Mouse (Mus musculus): ENCODE results near the gene Etl4. TPM values are rescaled to one million over a fixed set of nuclear protein-coding genes. Genes with fewer than 3 reads are reported as not detected.
"Not testable (repeated sequence)": the region's sequence is repeated elsewhere in the genome, so short reads cannot be mapped to it uniquely, and the experiment has no call there.

The Etl4 gene
- total RNA-seq, 2 experiments from 2014 or later, result 59.1 to 69.7 TPM

DNA sequence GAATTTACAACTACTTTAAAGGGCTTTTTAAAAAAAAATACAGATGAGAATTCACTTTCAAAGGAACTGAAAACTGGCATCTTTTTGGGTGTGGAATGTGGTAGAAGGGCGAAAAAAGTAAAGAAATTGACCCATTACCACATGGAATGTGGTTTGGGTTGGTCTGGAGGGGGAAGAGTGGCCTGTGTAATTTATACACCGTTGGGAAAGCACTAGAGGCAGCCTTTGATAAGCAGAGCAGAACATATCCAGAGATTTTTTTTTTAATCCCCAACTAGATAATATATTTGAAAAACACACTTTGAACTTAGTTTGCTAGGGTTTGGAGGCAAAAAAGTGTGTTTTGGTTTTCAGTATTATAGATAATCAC lies 382.1 kb downstream of the Etl4 start:
- DNase-seq (ENCODE audit: low spot score in 2 of 2), result no peak

DNA sequence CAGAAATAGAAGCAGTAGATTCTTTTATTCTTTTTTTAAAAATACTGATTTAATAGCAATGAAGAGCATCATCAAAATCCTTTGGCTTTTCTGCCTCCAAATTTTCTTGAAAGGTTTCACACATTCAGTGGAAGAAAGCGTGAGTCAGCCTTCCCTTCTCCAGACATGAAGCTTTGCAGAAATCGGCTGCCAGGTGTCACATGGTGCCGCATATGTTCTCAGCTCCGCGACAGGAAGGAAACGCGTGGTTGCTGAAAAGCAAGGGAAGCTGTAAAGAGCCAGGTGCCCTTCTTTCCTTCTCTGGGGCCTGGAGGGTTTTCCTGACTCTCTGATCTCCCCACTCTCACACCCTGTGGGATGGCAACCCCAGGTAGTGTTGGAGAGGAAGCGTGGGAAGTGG lies 383.8 kb downstream of the Etl4 start:
- DNase-seq (ENCODE audit: low spot score in 2 of 2), result peak; percentile 24 to 58

DNA sequence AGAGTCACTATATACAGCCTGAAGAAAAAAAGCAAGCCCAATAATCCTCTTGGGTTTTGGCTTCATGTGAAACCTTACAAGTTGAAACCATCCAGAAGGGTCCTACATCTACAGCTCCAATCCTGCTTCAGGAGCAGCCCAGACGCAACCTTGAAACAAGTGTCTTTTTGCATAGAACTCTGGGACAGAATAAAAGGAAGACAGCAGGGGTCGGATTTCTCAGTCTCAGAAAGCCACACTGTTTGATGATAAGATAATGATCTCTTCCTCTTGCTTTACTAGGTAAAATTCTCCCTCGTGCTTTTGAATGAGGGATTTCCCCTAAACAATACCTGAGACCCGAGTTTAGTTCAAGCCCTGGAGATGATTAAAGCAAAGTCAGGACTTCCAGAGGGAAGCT lies 385.0 kb downstream of the Etl4 start:
- no peak for DNase-seq (ENCODE audit: low spot score in 2 of 2)

GRCm38 (mm10) chr2:20302517-20302916 lies 392.9 kb downstream of the Etl4 start:
- no peak for DNase-seq (ENCODE audit: low spot score in 2 of 2)

DNA sequence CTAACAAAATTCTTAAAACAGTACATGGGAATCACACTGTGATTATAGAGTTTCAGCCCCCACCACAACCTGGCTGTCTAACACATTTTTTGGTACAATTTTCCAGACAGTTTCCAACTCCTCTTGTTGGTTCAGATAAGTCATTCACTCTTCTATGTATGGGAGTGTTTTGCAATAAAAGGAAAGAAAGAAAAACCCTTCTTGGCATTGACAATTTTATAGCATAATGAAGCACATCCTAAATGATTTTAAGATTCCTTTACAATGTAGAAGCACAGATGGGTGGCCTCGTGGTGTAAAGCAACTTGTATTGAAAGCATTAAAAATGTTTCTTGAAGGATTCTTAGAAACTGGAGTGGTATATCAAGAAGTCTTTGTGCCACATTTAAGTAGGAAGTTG lies 415.4 kb downstream of the Etl4 start:
- peak in 1 of 2 experiments; percentile 1 for DNase-seq (ENCODE audit: low spot score in 2 of 2)

DNA sequence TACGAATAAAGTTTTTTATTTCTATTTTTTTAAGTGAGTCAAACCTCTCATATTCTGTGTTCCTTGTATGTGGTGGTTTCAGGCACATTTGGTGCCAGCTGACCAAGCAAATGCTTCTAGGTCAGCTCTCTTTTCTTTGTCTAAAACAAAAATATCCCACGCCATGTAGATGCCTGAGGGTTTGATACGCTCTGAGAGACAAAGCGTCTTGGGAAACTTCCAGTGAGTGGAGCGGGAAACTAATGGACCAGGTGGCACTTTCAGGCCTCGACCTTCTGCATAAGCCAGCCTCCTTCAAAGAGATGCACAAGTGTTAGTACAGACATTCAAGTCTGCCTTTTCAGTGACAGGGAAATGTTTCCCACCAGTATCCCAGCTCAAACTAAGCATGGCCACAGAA lies 426.6 kb downstream of the Etl4 start:
- no peak for DNase-seq (ENCODE audit: low spot score in 2 of 2)

- DNase-seq (ENCODE audit: low spot score in 2 of 2), result no peak
These were observed 429.6 kb downstream of the Etl4 start for GRCm38 (mm10) chr2:20339016-20339734.

GRCm38 (mm10) chr2:20339919-20340318 lies 430.3 kb downstream of the Etl4 start:
- DNase-seq (ENCODE audit: low spot score in 2 of 2), result no peak

DNA sequence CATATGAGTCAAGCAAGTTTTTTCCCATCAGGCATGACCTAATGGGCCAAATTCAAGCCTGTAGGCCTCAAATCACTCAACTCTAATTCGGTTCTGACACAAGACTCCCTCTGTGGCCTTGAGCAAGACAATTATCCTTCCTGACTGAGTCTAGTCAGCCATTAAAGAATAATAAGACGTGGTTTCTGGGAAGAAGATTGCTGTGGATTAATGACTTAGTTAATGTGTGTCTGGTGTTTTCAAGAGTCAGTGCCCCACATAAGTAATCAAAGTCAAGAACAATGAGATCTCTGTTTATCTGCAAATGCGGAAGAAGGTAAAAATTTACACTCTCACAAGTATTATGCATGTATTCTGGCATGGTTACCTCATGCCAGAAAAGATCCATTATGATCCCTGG lies 437.3 kb downstream of the Etl4 start:
- no peak for DNase-seq (ENCODE audit: low spot score in 2 of 2)

DNA sequence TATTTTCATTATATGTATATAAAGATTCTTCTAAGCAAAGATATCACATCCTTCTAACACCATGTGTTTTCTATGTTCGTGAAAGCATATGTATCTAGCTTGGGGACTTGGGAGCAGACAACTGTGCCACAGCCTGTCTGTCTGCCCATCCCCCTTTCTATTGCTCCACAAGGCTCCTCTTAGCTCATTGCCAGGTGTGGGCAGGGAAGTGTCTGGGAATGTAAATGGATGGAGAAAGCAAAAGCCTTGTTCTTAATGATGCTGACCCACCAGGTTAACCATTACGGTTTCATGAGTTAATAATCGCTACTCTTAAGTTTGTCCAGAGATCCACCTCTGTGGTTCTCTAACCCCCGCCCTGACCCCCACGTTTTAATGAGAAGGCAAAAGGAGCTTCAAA lies 439.7 kb downstream of the Etl4 start:
- no peak for DNase-seq (ENCODE audit: low spot score in 2 of 2)

- DNase-seq (ENCODE audit: low spot score in 2 of 2), result no peak
These were observed 443.2 kb downstream of the Etl4 start for GRCm38 (mm10) chr2:20352796-20353195.

- no peak for DNase-seq (ENCODE audit: low spot score in 2 of 2)
These were observed 467.4 kb downstream of the Etl4 start for GRCm38 (mm10) chr2:20377026-20377425.

- DNase-seq (ENCODE audit: low spot score in 2 of 2), result not testable (repeated sequence)
These were observed 471.3 kb downstream of the Etl4 start for GRCm38 (mm10) chr2:20380874-20381273.

GRCm38 (mm10) chr2:20394083-20394482 lies 484.5 kb downstream of the Etl4 start:
- no peak for DNase-seq (ENCODE audit: low spot score in 2 of 2)

GRCm38 (mm10) chr2:20396978-20397377 lies 487.4 kb downstream of the Etl4 start:
- no peak for DNase-seq (ENCODE audit: low spot score in 2 of 2)

DNA sequence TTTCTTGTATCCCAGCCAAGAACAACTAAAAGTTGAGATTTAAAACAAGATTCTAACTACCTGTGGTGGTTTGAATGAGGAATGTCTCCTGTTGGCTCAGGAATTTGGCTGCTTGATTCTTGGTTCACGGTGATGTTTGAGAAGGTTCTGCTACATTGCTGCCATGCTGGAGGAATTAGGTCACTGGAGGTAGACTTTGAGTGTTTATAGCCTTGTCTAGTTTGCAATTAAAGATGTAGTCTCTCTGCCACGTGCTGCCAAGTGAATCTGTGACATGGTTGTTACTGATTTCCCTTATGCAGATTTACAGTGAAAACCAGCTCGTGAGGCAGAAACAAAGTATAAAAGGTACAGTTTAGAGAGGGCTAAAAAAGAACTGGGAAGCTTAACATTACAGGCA lies 491.0 kb downstream of the Etl4 start:
- DNase-seq (ENCODE audit: low spot score in 2 of 2), result no peak

DNA sequence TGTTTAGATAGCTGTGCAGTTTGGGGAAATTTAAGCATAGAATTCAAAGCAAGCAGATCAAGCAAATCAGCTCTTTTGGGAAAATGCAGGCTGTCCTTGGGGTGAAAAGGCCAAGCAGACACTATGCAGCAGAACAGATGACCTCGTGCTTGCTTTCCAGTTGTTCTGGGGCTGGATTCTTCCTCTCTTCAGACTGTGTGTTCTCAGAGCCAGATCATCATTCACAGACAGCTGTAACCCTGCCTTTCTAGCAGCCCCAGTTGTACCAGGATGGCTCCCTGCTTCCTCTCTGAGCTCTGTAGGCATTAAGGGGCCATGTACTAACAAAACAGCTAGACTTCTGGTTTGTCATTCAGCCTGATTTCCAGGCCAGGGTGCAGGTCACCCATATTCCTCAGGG lies 494.8 kb downstream of the Etl4 start:
- DNase-seq (ENCODE audit: low spot score in 2 of 2), result no peak

DNA sequence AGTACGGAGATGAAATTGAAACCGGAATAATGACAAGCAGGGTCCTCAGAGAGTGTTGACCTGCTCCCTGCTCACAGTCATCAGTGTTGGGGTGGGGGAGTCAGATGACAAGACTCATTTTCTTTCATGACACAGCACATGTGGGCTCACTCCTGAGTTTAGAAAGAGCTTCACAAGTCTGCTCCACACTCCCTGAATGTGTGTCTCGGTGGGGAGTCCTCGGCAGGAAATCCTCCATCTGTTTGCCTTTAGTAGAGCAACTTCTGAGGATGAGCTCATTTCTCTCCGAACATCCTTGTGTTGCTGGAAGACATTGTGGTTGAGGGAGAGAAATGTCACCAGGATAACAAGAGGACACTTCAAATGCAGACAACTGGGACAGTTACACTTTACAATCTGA lies 497.5 kb downstream of the Etl4 start:
- DNase-seq (ENCODE audit: low spot score in 2 of 2), result peak in 1 of 2 experiments; percentile 10

GRCm38 (mm10) chr2:20414856-20415255 lies 505.3 kb downstream of the Etl4 start:
- DNase-seq (ENCODE audit: low spot score in 2 of 2), result no peak

DNA sequence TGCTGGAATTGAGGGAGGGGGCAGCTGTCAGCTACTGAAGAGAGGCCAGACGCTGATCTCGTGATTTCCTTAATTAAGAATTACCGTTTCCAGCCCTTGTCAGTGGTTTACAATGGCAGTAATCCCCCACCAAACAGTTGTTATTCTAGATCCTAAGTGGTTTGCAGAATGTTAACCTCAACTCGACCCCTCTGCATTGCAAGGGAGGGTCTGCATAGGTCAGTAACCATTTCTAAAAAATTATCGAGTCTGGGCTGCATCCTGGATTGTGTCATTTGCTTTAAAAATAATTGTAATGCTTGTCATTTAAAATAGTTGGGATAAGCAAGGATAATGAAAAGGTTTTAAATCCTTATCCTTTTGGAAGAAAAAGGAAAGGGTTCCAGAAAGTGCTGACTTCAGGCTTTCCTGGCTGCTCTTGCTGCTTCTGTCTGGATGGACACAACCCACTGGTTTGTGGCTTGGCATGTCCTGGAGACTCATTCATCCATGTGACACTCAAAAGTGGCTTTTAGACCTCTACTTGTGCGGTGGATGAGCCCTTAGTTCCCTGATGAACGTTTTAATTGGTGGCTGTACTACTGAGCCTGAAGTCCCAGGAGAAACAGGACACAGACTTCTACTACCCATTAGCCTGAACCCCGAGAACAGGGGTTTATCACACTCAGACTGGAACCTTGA lies 507.5 kb downstream of the Etl4 start:
- no peak for DNase-seq (ENCODE audit: low spot score in 2 of 2)

GRCm38 (mm10) chr2:20417998-20418397 lies 508.4 kb downstream of the Etl4 start:
- no peak for DNase-seq (ENCODE audit: low spot score in 2 of 2)

- DNase-seq (ENCODE audit: low spot score in 2 of 2), result peak in 1 of 2 experiments; percentile 26
These were observed 510.4 kb downstream of the Etl4 start for GRCm38 (mm10) chr2:20419975-20420374.

- DNase-seq (ENCODE audit: low spot score in 2 of 2), result peak in 1 of 2 experiments; percentile 7
These were observed 512.7 kb downstream of the Etl4 start for GRCm38 (mm10) chr2:20422275-20422674.
